Mouse (Mus musculus) heart, adult 2 months (tissue): ENCODE results near the gene Cadm2. TPM values are rescaled to one million over a fixed set of nuclear protein-coding genes. Genes with fewer than 3 reads are reported as not detected.

Experiments used
- DNase-seq, 2 experiments: peaks; one replicate each; pipeline ENCODE4 v3.0.0; 2021
- H3K27ac ChIP-seq: fragments of 200-600 bp; 2 replicates; pipeline ENCODE4 v1.8.1; 2022
- H3K27me3 ChIP-seq: fragments of 200-500 bp; 2 replicates; pipeline ENCODE4 v1.6.1; 2012; ENCODE audit warnings: mild to moderate bottlenecking, low read length, inconsistent platforms, mixed read lengths; ENCODE audit not compliant: control insufficient read depth, insufficient read depth
- H3K36me3 ChIP-seq: fragments of 200-500 bp; 2 replicates; pipeline ENCODE4 v1.6.1; 2012; ENCODE audit warnings: low read length, inconsistent platforms; ENCODE audit not compliant: control insufficient read depth, insufficient read depth
- H3K4me1 ChIP-seq: fragments of 200-500 bp; 2 replicates; pipeline ENCODE4 v1.6.1; 2011; ENCODE audit warnings: low read length; ENCODE audit not compliant: control insufficient read depth, insufficient read depth
- H3K4me3 ChIP-seq: fragments of 200-600 bp; 2 replicates; pipeline ENCODE4 v1.8.1; 2022
- H3K79me2 ChIP-seq: fragments of 200-500 bp; replicated peaks from 2 replicates; pipeline ENCODE4 v1.6.1; 2012; ENCODE audit warnings: mild to moderate bottlenecking, inconsistent platforms, low read length, moderate library complexity, mixed read lengths; ENCODE audit not compliant: control insufficient read depth, insufficient read depth
- H3K9ac ChIP-seq: fragments of 200-500 bp; 2 replicates; pipeline ENCODE4 v1.6.1; 2012; ENCODE audit warnings: low read depth, mild to moderate bottlenecking, control low read depth, inconsistent platforms, low read length, mixed read lengths
- CTCF ChIP-seq: fragments of 200-600 bp; IDR thresholded peaks from 2 replicates; pipeline ENCODE4 v1.8.1; 2022; ENCODE audit warnings: antibody characterized with exemption, mild to moderate bottlenecking, moderate library complexity
- EP300 ChIP-seq: fragments of 200-500 bp; IDR thresholded peaks from 2 replicates; pipeline ENCODE4 v1.6.1; 2011; ENCODE audit warnings: low read depth, low read length, control low read depth; ENCODE audit not compliant: insufficient read depth
- POLR2A ChIP-seq: fragments of 200-500 bp; IDR thresholded peaks from 2 replicates; pipeline ENCODE4 v1.6.1; 2011; ENCODE audit warnings: mild to moderate bottlenecking, low read depth, low read length, control low read depth; ENCODE audit not compliant: insufficient read depth
- WGBS: fragments of 180-500 bp; shearing (Covaris S2); methylation state at CpG from one replicate; pipeline ENCODE4 v1.1.7; 2018; 5-methylcytosine and 5-hydroxymethylcytosine counted together
- intact Hi-C: fragments of 180-260 bp; cut with DNase I; formaldehyde crosslinking; loops from one replicate; pipeline ENCODE4 v1.15.1; 2025
- polyA plus RNA-seq: library from polyadenylated mRNA; depleted of rRNA; stranded (reverse); fragments of >200 nt; gene quantifications from 2 replicates; pipeline ENCODE4 v1.2.3, GENCODE M21; 2012
- total RNA-seq, 2 experiments: library from RNA; stranded (reverse); gene quantifications; 2 replicates each; pipeline ENCODE4 v1.2.3; 2021

The Cadm2 gene
- total and polyA plus RNA-seq, 3 experiments: 0.77 to 0.94 (median 0.89) TPM

DNA sequence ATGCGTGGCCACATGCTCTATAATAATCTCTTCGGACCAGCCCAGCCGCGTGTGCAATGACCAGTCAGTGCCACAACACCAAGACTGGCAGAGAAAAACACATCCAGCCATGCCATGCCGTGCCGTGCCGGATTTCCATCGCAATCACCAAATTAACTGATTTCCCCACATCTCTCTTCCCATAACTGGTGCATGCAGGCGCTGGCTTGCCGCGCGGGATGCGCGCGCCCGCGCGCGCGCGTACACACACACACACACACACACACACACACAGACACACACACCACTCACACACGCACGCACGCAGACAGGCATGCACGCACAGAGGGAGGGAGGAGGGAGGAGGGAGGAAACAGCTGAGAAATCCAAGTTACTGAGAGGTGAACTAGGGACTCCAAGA, 2.9 kb downstream of the Cadm2 start:
- Histone ChIP-seq H3K79me2 (no peaks in the 10 kb centered on the region), H3K27ac (no peak overlapping the region), H3K27me3 (peaks cover 6% of the 10 kb centered on the region), H3K4me1 (no peaks in the 10 kb centered on the region), H3K4me3 (no peak overlapping the region), H3K9ac (no peak overlapping the region), H3K36me3 (no peaks in the 10 kb centered on the region)
- intact Hi-C loops: loop anchor here (10.0 kb wide), 1 partner anchor 523 kb away; no protein-coding TSS in a partner anchor
- TF ChIP-seq CTCF: no peak
- no peak for TF ChIP-seq EP300
- no peak for TF ChIP-seq POLR2A
- 2% methylated on average over 25 of the region's 25 CpGs for WGBS
- DNase-seq: no peak

DNA sequence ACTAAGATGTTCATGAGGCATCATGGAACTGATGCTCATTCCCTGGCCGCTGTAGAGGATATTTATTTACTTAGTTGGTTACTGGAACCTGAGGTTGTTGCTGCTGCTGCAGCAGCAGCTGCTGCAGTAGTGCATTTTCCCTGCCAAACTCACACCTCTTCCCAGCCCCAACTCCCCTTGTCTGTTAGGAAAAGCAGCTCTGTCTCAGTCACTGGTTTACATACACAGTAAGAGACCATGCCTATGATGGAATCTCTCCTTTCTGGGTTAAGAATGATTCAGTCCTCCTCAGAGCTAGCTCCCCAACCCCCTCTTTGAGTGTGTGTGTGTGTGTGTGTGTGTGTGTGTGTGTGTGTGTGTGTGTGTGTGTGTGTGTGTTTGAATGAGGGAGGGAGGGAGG, 3.5 kb downstream of the Cadm2 start:
- TF ChIP-seq EP300: no peak
- no peak for TF ChIP-seq CTCF
- TF ChIP-seq POLR2A: no peak
- Histone ChIP-seq H3K79me2 (no peaks in the 10 kb centered on the region), H3K27me3 (peaks cover 6% of the 10 kb centered on the region), H3K27ac (no peak overlapping the region), H3K4me3 (no peak overlapping the region), H3K36me3 (no peaks in the 10 kb centered on the region), H3K9ac (no peak overlapping the region), H3K4me1 (no peaks in the 10 kb centered on the region)
- intact Hi-C loops: loop anchor here (10.0 kb wide), 1 partner anchor 522 kb away; no protein-coding TSS in a partner anchor
- DNase-seq: no peak
- 26% methylated on average over 1 of the region's 1 CpGs for WGBS

DNA sequence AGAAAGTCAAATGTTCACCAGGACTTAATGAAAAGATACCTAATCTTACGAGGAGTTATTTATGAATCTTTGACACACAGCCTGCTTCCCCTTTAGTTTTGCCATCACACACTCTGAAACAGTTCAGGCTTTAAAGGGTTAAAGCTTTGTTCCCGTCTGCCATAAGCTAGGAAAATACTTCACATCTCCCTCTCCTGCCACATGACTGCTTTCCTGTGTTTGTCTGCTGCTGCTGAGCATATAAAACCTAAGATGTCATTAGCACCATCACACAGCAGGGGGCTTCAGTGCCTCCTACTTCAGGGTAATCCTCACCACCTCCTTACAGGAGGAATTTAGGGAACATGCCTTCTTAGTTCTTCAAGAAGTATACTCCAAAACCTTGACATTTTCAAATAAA, 6.8 kb downstream of the Cadm2 start:
- H3K9ac ChIP-seq: no peak overlapping the region
- no peaks in the 10 kb centered on the region for H3K4me1 ChIP-seq
- no peaks in the 10 kb centered on the region for H3K36me3 ChIP-seq
- TF ChIP-seq EP300: no peak
- intact Hi-C loops: loop anchor here (10.0 kb wide), 1 partner anchor 519 kb away; no protein-coding TSS in a partner anchor
- no peak overlapping the region for H3K27ac ChIP-seq
- 0 out of 2 replicates have a peak, but pooled peaks cover 1% of the 10 kb centered on the region for H3K27me3 ChIP-seq
- H3K79me2 ChIP-seq: no peaks in the 10 kb centered on the region
- DNase-seq: no peak
- WGBS: 28% methylated on average over 2 of the region's 2 CpGs
- no peak overlapping the region for H3K4me3 ChIP-seq

DNA sequence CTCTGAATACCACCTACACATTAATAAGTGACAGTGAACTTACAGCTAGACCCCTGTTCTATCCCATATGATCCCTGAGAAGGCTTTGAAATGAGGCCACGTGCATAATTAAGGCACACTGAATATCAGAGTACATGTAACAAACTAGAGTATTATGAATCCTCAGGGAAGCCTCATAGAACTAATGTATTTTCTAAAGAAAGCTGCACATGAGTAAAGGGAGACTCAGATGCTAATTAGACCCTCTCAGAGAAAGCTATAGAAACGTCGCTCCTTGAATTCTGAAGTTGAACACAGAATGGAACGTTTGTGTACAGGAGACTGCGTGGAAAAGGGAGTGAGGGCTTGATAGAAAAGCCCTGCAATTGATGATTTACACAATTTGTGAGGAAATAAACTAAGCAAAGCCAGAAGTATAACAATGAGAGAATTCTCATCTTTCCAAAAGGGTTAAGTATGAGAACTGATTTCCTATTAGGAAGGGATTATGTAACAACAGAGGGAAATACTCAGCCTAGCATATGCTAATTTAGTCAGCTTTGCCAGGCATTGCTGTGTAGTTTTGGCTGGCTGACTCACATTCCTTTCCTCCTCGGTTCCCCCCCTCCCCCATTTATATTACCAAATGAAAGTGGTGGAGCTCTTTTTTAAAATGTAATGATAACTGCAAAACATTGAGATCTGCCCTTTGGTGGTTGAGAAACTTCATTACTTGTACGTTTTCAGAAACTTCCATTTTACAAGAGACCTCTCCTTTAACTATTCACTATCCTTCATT, 9.6 kb downstream of the Cadm2 start:
- DNase-seq: no peak
- H3K27me3 ChIP-seq: no peaks in the 10 kb centered on the region
- H3K36me3 ChIP-seq: no peaks in the 10 kb centered on the region
- no peak overlapping the region for H3K9ac ChIP-seq
- H3K4me3 ChIP-seq: no peak overlapping the region
- no peaks in the 10 kb centered on the region for H3K4me1 ChIP-seq
- H3K27ac ChIP-seq: no peak overlapping the region
- intact Hi-C loops: loop anchor here (10.0 kb wide), 1 partner anchor 516 kb away; no protein-coding TSS in a partner anchor
- TF ChIP-seq CTCF: no peak
- TF ChIP-seq POLR2A: no peak
- no peak for TF ChIP-seq EP300
- WGBS: 42% methylated on average over 7 of the region's 7 CpGs
- H3K79me2 ChIP-seq: no peaks in the 10 kb centered on the region

DNA sequence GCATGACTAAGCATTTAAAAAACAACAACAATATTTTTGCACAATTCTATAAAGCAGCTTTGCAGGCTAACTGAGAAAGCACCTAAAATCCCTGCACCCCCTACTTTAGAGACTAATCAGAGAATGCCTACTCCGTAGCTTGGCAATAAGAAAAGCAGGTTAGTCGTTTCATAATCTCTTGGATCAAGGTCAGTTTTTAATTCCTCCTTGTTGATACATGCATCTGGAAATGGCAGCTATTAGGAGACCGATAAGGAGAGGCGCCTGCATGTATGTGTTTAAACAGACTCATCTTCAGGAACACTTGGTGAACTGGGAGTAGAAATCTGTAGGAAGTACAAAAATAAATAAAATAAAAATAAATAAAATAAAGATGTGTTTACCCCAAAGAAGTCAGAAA, 11.6 kb downstream of the Cadm2 start:
- H3K27me3 ChIP-seq: no peaks in the 10 kb centered on the region
- no peaks in the 10 kb centered on the region for H3K36me3 ChIP-seq
- no peaks in the 10 kb centered on the region for H3K4me1 ChIP-seq
- H3K27ac ChIP-seq: no peak overlapping the region
- intact Hi-C loops: no loop called here
- TF ChIP-seq EP300 (no peak), POLR2A (no peak)
- no peak overlapping the region for H3K4me3 ChIP-seq
- H3K79me2 ChIP-seq: no peaks in the 10 kb centered on the region
- no peak for DNase-seq
- 66% methylated on average over 4 of the region's 4 CpGs for WGBS
- no peak overlapping the region for H3K9ac ChIP-seq

DNA sequence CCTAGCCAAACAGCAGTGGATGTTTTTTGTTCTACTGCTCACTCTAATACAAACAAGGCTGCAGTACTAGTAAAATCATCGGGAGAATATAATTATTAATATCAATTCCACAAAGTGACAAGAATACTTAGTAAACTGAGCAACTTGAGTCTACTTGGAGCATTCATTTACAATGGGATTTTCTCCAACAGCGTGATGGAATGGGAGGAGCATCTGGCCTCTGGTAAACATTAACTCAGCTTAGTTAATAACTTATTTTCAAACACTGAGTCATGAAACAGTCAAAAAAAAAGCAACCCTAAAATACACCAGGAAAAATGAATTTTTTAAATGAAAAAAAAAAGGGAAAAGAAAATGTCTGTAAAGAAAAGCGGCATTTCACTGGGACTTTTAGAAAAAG, 12.2 kb downstream of the Cadm2 start:
- no peak overlapping the region for H3K4me3 ChIP-seq
- WGBS: 80% methylated on average over 3 of the region's 3 CpGs
- TF ChIP-seq EP300 (no peak), CTCF (no peak), POLR2A (no peak)

More for the DNA sequence above, 12.2 kb downstream of the Cadm2 start:
- Histone ChIP-seq H3K27ac (no peak overlapping the region), H3K79me2 (no peaks in the 10 kb centered on the region), H3K9ac (no peak overlapping the region), H3K4me1 (no peaks in the 10 kb centered on the region), H3K36me3 (no peaks in the 10 kb centered on the region), H3K27me3 (no peaks in the 10 kb centered on the region)
- DNase-seq: no peak
- intact Hi-C loops: no loop called here
